Mouse (Mus musculus): Measurements from ENCODE around the gene Sobp. TPM values are rescaled to one million over a fixed set of nuclear protein-coding genes. Genes with fewer than 3 reads are reported as not detected.
A peak's percentile ranks its signal among the peaks of the same experiment; 100 is the strongest.

The Sobp gene
- polyA plus RNA-seq, 1 experiment from 2014 or later, result 4.7 TPM

GRCm38 (mm10) chr10:43090040-43090439, 84.3 kb downstream of the Sobp start:
- Histone ChIP-seq H3K4me3 (replicated peaks) (no peak overlapping the region), H3K9me3 (no peaks in the 10 kb centered on the region), H3K4me2 (no peak overlapping the region), H3K4me1 (replicated peaks) (peaks cover 10% of the 10 kb centered on the region; the same call in 1 of the 2 replicates), H3K27ac (no peak overlapping the region), H3K36me3 (peaks cover 24% of the 10 kb centered on the region; the same call in 1 of the 2 replicates), H3K27me3 (no peaks in the 10 kb centered on the region), H3K9ac (replicated peaks) (no peak overlapping the region)
- ATAC-seq (ENCODE audit: insufficient number of reproducible peaks, insufficient read depth, low FRiP score, low TSS enrichment, low read depth), result no peak
- 88% methylated on average over 3 of the region's 3 CpGs for WGBS

DNA sequence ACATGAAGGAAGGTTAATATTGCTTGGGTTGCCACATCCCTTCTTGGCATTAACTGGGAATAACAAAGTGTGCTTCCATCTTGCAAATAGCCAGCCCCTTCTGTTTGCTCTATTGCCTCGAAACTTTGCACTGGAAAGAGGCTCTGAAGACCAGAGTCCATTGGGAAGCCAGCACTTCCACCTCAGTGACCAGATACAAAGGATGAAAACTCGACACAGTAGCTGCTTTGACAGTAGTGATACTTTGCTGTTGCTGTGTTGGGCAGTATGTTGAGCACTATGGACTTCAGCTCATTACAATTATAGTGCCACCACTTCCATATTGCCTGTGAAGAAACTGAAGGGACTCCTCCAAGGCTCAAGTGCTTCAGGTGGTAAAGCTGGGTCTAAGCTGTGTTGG, 86.9 kb downstream of the Sobp start:
- 80% methylated on average over 2 of the region's 2 CpGs for WGBS
- Histone ChIP-seq H3K4me1 (replicated peaks) (peaks cover 10% of the 10 kb centered on the region), H3K27ac (no peak overlapping the region), H3K9ac (replicated peaks) (no peak overlapping the region), H3K4me3 (replicated peaks) (no peak overlapping the region), H3K36me3 (peaks cover 26% of the 10 kb centered on the region; the same call in 1 of the 2 replicates), H3K9me3 (no peaks in the 10 kb centered on the region), H3K4me2 (no peak overlapping the region), H3K27me3 (no peaks in the 10 kb centered on the region)
- ATAC-seq (ENCODE audit: insufficient number of reproducible peaks, insufficient read depth, low FRiP score, low TSS enrichment, low read depth), result no peak

GRCm38 (mm10) chr10:43086888-43087287, 87.4 kb downstream of the Sobp start:
- no peak for ATAC-seq (ENCODE audit: insufficient number of reproducible peaks, insufficient read depth, low FRiP score, low TSS enrichment, low read depth)
- Histone ChIP-seq H3K9ac (replicated peaks) (no peak overlapping the region), H3K9me3 (no peaks in the 10 kb centered on the region), H3K4me2 (no peak overlapping the region), H3K4me1 (replicated peaks) (peaks cover 10% of the 10 kb centered on the region), H3K36me3 (peaks cover 27% of the 10 kb centered on the region; the same call in 1 of the 2 replicates), H3K4me3 (replicated peaks) (no peak overlapping the region), H3K27ac (no peak overlapping the region), H3K27me3 (no peaks in the 10 kb centered on the region)
- 62% methylated on average over 6 of the region's 6 CpGs for WGBS

GRCm38 (mm10) chr10:43084087-43084366, 90.3 kb downstream of the Sobp start:
- no peaks in the 10 kb centered on the region for H3K27me3 ChIP-seq
- WGBS, result 41% methylated on average over 6 of the region's 6 CpGs
- H3K4me3 ChIP-seq (replicated peaks), result no peak overlapping the region
- peaks cover 10% of the 10 kb centered on the region for H3K4me1 ChIP-seq (replicated peaks)
- no peak for ATAC-seq (ENCODE audit: insufficient number of reproducible peaks, insufficient read depth, low FRiP score, low TSS enrichment, low read depth)
- H3K4me2 ChIP-seq, result no peak overlapping the region
- H3K9ac ChIP-seq (replicated peaks), result no peak overlapping the region
- H3K9me3 ChIP-seq, result no peaks in the 10 kb centered on the region
- H3K27ac ChIP-seq, result no peak overlapping the region
- peaks cover 22% of the 10 kb centered on the region; the same call in 1 of the 2 replicates for H3K36me3 ChIP-seq

DNA sequence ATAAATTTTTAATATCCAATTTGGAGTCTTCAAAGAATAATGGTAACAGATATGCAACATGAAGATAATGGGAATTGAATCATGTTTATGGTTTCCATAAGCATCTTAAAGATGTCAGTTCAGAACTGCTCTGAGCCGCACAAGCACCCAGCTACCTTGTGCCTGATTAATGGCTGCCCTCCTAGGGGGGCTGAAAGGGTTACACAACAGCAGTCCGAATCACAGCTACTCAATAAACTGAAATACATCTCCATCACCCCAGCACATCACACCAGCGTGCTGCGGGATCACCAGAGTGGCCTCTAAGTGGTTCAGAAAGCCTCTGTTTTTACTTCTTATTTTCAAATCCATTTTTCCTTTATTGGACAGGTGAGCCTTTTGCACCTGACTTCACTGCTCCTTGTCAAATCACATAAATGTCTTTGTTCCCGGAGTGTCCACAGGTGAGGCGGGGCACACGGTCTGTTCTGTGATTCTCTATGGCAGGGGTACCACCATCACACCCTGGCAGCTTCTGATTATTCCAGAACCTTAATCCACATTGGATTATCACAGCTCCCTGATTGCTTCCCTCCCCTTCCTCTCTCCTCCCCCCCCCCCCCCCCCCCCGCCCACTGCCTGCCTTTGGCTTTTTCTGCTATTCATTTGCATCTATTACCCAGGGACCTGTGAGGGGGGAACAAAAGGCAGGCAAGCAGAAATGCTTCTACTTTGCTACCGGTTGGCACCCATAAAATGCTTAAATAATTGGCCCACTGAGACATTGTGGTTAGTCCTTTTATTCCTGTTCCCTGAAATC, 90.8 kb downstream of the Sobp start:
- Histone ChIP-seq H3K4me3 (replicated peaks) (no peak overlapping the region), H3K9ac (replicated peaks) (no peak overlapping the region), H3K4me1 (replicated peaks) (peaks cover 10% of the 10 kb centered on the region), H3K9me3 (no peaks in the 10 kb centered on the region), H3K27me3 (no peaks in the 10 kb centered on the region), H3K27ac (no peak overlapping the region), H3K36me3 (peaks cover 18% of the 10 kb centered on the region; the same call in 1 of the 2 replicates), H3K4me2 (no peak overlapping the region)
- no peak for ATAC-seq (ENCODE audit: insufficient number of reproducible peaks, insufficient read depth, low FRiP score, low TSS enrichment, low read depth)
- WGBS, result 68% methylated on average over 8 of the region's 9 CpGs

- no peak for ATAC-seq (ENCODE audit: insufficient number of reproducible peaks, insufficient read depth, low FRiP score, low TSS enrichment, low read depth)
- Histone ChIP-seq H3K4me1 (replicated peaks) (peaks cover 10% of the 10 kb centered on the region), H3K36me3 (0 out of 2 replicates have a peak, but pooled peaks cover 4% of the 10 kb centered on the region), H3K9ac (replicated peaks) (no peak overlapping the region), H3K27ac (no peak overlapping the region), H3K4me2 (no peak overlapping the region), H3K9me3 (no peaks in the 10 kb centered on the region), H3K27me3 (no peaks in the 10 kb centered on the region), H3K4me3 (replicated peaks) (no peak overlapping the region)
- WGBS, result 81% methylated on average over 3 of the region's 3 CpGs
Measured at GRCm38 (mm10) chr10:43081316-43081715, 93.0 kb downstream of the Sobp start.

GRCm38 (mm10) chr10:43075535-43076152, 98.7 kb downstream of the Sobp start:
- ATAC-seq (ENCODE audit: insufficient number of reproducible peaks, insufficient read depth, low FRiP score, low TSS enrichment, low read depth), result no peak
- H3K4me2 ChIP-seq, result no peak overlapping the region
- H3K36me3 ChIP-seq, result no peaks in the 10 kb centered on the region

GRCm38 (mm10) chr10:43073281-43073680, 101.0 kb downstream of the Sobp start:
- WGBS, result 59% methylated on average over 8 of the region's 8 CpGs
- no peak for ATAC-seq (ENCODE audit: insufficient number of reproducible peaks, insufficient read depth, low FRiP score, low TSS enrichment, low read depth)

More at GRCm38 (mm10) chr10:43075535-43076152, 98.7 kb downstream of the Sobp start:
- no peak overlapping the region for H3K27ac ChIP-seq
- no peaks in the 10 kb centered on the region for H3K27me3 ChIP-seq
- 79% methylated on average over 13 of the region's 13 CpGs for WGBS
- no peak overlapping the region for H3K9ac ChIP-seq (replicated peaks)
- no peak overlapping the region for H3K4me3 ChIP-seq (replicated peaks)
- H3K4me1 ChIP-seq (replicated peaks), result peaks cover 26% of the 10 kb centered on the region
- no peaks in the 10 kb centered on the region for H3K9me3 ChIP-seq

DNA sequence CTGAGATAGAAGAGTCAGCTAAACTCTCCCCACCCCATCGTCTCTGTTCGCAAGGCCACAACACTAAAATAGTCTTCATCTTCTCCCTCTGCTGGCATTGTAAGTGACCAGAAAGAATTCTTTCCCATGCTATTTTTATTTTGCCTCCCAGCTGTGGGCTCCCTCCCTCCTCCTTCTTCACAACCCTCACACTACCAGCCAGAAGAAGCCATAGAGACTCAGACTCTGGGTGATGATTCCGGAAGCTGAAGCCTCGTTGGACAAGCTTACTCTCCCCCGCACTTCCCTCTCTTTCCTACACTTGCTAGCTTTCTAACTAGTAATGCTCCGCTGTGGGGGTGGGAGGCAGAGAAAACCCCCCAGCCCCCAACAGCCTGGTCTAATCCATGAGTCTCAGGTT, 103.4 kb downstream of the Sobp start:
- Histone ChIP-seq H3K4me3 (replicated peaks) (no peak overlapping the region), H3K9ac (replicated peaks) (no peak overlapping the region), H3K27me3 (no peaks in the 10 kb centered on the region), H3K27ac (no peak overlapping the region), H3K4me1 (replicated peaks) (peaks cover 25% of the 10 kb centered on the region), H3K9me3 (no peaks in the 10 kb centered on the region), H3K36me3 (peaks cover 4% of the 10 kb centered on the region; the same call in 1 of the 2 replicates), H3K4me2 (no peak overlapping the region)
- ATAC-seq (ENCODE audit: insufficient number of reproducible peaks, insufficient read depth, low FRiP score, low TSS enrichment, low read depth), result no peak
- WGBS, result 85% methylated on average over 6 of the region's 6 CpGs

More at GRCm38 (mm10) chr10:43073281-43073680, 101.0 kb downstream of the Sobp start:
- Histone ChIP-seq H3K4me3 (replicated peaks) (no peak overlapping the region), H3K9ac (replicated peaks) (no peak overlapping the region), H3K36me3 (no peaks in the 10 kb centered on the region; the same call in 1 of the 2 replicates), H3K27ac (0 out of 2 replicates have a peak overlapping the region, but pooled peaks have one; percentile 41), H3K27me3 (no peaks in the 10 kb centered on the region), H3K9me3 (no peaks in the 10 kb centered on the region), H3K4me1 (replicated peaks) (peaks cover 26% of the 10 kb centered on the region), H3K4me2 (no peak overlapping the region)

GRCm38 (mm10) chr10:43065331-43065730, 109.0 kb downstream of the Sobp start:
- H3K36me3 ChIP-seq, result peaks cover 7% of the 10 kb centered on the region; the same call in 1 of the 2 replicates
- no peaks in the 10 kb centered on the region for H3K4me1 ChIP-seq (replicated peaks)
- 79% methylated on average over 7 of the region's 7 CpGs for WGBS
- no peak overlapping the region for H3K27ac ChIP-seq
- H3K4me2 ChIP-seq, result no peak overlapping the region
- no peaks in the 10 kb centered on the region for H3K9me3 ChIP-seq
- H3K4me3 ChIP-seq (replicated peaks), result no peak overlapping the region
- H3K9ac ChIP-seq (replicated peaks), result no peak overlapping the region
- no peak for ATAC-seq (ENCODE audit: insufficient number of reproducible peaks, insufficient read depth, low FRiP score, low TSS enrichment, low read depth)
- no peaks in the 10 kb centered on the region for H3K27me3 ChIP-seq

- Histone ChIP-seq H3K4me3 (replicated peaks) (no peak overlapping the region), H3K9ac (replicated peaks) (no peak overlapping the region), H3K9me3 (no peaks in the 10 kb centered on the region), H3K4me2 (no peak overlapping the region), H3K27ac (no peak overlapping the region), H3K27me3 (no peaks in the 10 kb centered on the region), H3K36me3 (0 out of 2 replicates have a peak, but pooled peaks cover 7% of the 10 kb centered on the region), H3K4me1 (replicated peaks) (no peaks in the 10 kb centered on the region)
- 89% methylated on average over 11 of the region's 11 CpGs for WGBS
- ATAC-seq (ENCODE audit: insufficient number of reproducible peaks, insufficient read depth, low FRiP score, low TSS enrichment, low read depth), result no peak
Measured at GRCm38 (mm10) chr10:43061519-43062105, 112.7 kb downstream of the Sobp start.

All from limb, embryonic 12.5 days (tissue).